Mouse (Mus musculus): ENCODE results near the gene Myh3.

- TF ChIP-seq MAX (IDR thresholded peaks at IDR 0.05) = no peak
- no peak for TF ChIP-seq CTCF (IDR thresholded peaks at IDR 0.05; ENCODE audit: control insufficient read depth, insufficient read depth, insufficient read length)
- TF ChIP-seq USF1 (IDR thresholded peaks at IDR 0.05; ENCODE audit: low read depth) = no peak
- TF ChIP-seq MYOG (IDR thresholded peaks at IDR 0.05; ENCODE audit: control insufficient read depth, extremely low read depth, insufficient read length) = no peak
- TF ChIP-seq CEBPB (IDR thresholded peaks at IDR 0.05; ENCODE audit: low read depth) = no peak
Measured at GRCm38 (mm10) chr11:67086467-67087164, 8.5 kb downstream of the Myh3 start.

All from C2C12 (cell line).